Mouse (Mus musculus): ENCODE data around the gene Zmym1. TPM values are rescaled to one million over a fixed set of nuclear protein-coding genes. Genes with fewer than 3 reads are reported as not detected.
"Not testable (repeated sequence)": the region's sequence is repeated elsewhere in the genome, so short reads cannot be mapped to it uniquely, and the experiment has no call there.

The Zmym1 gene
- total RNA-seq, 2 experiments from 2014 or later, result 3.4 to 4.5 TPM

DNA sequence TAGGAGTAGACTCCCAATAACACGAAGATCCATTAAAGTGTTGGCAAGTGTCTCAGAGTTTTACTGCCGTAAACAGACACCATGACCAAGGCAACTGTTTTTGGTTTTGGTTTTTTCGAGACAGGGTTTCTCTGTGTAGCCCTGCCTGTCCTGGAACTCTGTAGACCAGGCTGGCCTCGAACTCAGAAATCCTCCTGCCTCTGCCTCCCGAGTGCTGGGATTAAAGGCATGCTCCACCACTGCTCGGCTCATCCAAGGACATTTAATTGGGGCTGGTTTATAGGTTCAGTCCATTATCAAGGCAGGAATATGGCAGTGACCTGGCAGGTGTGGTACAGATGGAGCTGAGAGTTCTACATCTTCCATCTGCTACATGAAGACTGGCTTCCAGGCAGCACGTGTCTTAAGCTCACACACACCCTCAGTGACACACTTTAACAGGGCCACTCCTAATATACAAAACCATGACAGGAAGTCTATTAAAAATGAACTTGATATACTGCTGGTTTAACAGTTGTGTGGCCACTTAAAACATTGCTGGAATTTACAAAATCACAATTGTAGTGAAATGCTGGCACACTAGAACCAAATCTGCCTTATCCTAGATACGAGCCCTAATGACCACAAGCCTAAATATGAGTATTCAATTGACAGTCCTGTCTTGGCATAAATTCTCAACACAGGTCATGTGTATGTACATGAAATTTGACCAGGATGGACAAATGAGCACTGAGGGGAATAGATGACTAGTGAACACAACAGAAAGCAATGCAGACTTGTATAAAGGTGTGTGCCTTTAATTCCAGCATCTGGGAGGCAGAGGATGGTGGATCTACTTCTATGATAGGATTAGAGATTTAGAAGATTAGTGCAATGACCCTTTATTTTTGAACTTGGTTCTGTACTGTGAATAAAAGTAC is 22.8 kb downstream of the Zmym1 start:
- DNase-seq, result no peak
- intact Hi-C loops (cut with DNase I; ENCODE audit: low total_unique reads), result no loop called here

DNA sequence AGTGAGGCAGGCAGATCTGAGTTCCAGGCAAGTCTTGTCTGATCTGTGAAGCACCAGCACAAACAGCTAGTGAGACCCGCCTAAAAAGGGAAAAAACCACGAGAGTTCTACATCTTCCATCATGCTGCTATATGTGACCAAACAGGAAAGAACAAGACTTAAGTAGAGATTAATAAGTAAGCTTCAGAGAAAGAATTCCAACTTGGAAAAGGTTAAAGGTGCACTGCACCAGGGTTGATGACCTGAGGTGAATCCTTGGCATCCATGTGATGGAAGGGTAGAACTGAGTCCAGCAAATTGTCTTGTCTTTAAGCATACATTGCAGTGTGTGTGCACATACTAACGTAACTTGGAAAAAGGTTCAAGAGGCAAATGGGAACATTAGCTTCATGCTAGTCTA is 23.8 kb downstream of the Zmym1 start:
- DNase-seq, result no peak
- intact Hi-C loops (cut with DNase I; ENCODE audit: low total_unique reads), result no loop called here

DNA sequence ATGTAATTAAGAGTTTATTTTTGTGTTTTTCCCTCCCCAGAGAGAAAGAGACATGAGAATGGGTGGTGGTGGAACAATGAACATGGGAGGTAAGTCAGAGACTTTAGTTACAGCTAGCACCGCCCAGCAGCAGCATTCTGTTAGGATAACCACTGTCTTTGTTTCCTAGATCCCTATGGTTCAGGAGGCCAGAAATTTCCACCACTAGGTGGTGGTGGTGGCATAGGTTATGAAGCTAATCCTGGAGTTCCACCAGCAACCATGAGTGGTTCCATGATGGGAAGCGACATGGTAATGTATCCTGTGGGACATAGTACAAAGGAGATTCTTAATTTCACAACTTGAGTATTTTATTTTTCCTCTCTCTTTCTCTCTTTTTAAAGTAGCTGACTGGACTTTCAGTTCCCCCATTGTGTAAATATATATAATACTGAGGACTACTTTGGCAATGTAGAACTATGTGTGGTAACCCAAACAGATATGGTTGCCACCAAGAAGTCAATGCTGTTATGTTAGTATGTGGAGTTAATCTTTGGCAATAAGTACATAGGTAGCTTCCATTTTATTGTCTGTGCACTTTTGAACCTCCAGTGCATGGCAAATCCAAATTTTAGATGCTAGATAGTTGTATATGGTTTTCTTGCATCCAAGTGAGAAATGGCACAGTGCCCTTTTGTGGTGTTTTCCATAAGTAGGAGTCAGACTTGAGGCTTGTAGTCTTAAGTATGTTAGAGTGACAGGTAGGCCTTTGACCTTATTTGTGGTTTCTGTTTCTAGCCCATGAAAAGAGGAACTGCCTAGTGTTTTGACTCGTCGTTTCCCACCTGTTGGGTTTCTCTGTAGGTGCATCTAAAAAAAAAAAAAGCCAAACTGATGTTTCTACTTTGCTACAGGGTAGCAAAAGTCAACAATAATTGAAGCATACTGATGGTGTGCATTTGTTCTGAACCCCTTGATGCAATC is 33.4 kb downstream of the Zmym1 start:
- intact Hi-C loops (cut with DNase I; ENCODE audit: low total_unique reads), result no loop called here
- DNase-seq, result peak; percentile 14

DNA sequence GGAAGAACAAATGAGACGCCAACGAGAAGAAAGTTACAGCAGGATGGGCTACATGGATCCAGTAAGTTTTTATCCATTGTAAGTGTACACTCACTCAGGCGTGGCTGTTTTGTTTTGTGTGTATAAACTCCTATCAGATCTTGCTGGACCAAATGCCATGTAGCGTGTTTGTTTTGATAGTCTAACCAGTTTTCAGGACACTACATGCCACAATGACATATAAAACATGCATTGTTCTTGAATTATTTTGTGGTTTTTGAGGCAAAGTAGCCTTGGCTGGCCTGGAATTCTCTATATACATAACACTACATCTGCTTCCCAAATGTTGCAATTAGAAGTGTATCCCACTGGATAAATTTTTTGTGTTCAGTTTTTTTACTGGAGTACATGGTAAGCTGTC is 34.1 kb downstream of the Zmym1 start:
- no peak for DNase-seq
- intact Hi-C loops (cut with DNase I; ENCODE audit: low total_unique reads), result no loop called here

DNA sequence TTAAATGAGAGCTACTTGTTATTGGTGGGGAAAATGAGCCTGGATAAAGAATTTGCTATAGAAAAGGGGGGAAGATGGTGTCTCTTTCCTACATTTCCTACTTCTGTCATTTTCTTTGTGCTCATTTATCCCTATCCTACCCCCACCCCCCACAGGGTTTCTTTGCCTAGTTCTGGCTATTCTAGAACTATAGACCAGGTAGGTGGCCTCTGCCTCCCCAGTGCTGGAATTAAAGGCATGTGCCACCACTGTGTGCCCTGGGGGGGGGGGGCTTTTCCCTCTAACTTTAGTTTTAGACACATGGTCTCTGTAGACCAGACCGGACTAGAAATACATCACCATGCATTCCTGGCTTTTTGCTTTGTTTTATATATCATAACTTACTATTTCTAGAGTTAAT is 36.7 kb downstream of the Zmym1 start:
- no peak for DNase-seq
- intact Hi-C loops (cut with DNase I; ENCODE audit: low total_unique reads), result no loop called here

DNA sequence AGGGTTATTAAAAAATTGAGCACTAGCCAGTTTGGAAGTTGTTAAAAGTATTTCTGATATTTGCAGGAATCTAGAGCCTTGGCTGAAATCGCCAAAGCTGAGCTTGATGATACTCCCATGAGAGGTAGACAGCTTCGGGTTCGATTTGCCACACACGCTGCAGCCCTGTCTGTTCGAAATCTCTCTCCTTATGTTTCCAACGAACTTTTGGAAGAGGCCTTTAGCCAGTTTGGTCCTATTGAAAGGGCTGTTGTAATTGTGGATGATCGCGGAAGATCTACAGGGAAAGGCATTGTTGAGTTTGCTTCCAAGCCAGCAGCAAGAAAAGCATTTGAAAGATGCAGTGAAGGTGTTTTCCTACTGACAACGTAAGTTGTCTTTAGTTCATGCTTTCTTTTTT is 37.8 kb downstream of the Zmym1 start:
- intact Hi-C loops (cut with DNase I; ENCODE audit: low total_unique reads), result no loop called here
- no peak for DNase-seq

DNA sequence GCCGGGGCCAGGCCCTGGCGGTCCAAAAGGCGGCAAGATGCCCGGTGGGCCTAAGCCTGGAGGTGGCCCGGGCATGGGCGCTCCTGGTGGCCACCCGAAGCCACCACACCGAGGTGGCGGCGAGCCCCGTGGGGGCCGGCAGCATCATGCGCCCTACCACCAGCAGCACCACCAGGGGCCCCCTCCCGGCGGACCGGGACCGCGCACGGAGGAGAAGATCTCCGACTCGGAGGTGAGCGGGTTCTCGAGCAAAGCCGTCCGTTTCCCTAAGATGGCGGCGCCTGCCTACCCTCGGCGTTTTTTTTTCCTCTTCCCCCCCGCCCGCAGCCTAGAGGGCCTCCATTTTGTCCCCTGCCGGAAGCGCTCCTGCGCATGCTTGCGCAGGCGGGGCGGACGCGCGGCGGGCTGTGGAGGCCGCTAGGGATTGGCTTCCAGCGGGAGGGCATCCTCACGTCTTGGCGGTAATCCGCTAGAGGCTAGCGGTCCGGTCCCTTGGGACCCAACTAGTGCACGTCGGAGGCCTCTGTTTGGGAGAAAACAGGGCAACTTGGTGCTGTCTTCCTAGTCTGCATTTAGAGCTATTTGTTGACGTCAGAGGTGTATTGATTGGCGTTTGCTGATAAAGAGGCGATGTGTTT is 38.8 kb downstream of the Zmym1 start:
- intact Hi-C loops (cut with DNase I; ENCODE audit: low total_unique reads), result no loop called here
- peak; percentile 90 for DNase-seq

DNA sequence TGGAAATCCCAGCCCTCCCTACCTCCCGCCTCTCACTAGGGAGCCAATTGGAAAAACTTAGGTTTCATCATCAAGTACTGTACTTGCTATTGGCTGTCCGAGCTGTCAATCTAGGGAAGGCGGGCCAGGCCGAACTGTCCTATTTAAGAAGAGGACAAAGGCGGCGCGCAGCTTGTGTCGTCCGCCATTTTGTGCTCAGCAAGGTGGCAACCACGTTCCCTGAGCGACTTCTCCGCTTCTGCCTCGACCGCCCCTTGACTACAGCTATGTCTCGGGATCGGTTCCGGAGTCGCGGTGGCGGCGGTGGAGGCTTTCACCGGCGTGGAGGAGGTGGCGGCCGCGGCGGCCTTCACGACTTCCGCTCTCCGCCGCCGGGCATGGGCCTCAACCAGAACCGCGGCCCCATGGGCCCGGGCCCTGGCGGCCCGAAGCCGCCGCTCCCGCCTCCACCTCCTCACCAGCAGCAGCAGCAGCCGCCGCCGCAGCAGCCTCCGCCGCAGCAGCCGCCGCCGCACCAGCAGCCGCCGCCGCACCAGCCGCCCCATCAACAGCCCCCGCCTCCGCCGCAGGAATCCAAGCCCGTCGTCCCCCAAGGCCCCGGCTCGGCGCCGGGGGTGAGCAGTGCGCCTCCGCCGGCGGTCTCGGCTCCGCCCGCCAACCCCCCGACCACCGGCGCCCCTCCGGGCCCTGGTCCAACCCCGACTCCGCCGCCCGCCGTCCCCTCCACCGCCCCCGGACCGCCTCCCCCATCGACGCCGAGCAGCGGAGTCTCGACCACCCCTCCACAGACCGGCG is 39.6 kb downstream of the Zmym1 start, which contains the start of gene Sfpq:
Sfpq (plus strand) TSS at position 174 of the 795 bp plus-strand sequence.
- intact Hi-C loops (cut with DNase I; ENCODE audit: low total_unique reads), result no loop called here
- DNase-seq, result peak; percentile 95

DNA sequence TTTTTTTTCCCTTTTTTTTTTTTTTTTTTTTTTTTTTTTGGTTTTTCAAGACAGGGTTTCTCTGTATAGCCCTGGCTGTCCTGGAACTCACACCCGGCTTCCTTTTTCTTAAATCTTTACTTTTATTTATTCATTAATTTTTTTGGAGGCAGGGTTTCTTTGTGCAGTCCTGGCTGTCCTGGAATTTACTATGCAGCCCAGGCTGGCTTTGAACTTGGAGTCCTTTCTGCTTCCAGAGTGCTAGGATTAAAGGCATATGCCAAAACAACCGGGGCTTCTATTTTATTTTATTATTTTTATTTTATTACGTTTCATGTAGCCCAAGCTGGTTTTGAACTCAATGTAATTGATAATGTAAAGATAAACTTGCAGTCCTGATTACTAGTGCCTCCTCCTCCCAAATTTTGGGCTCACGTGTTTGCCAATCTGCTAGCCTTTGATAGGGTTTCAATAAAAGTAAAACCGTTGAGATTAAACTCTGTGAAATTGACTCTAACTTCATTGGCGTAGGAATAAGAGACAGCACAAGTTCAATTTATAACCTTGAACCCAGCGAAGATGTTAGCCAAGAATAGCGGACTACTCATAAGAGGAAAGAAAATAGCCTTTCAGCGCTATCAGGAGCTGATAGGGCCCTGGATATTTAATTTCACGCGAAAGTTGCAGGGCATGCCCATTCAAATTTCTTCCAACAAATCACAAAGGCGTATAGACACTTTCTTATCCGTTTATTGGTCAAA is 40.4 kb downstream of the Zmym1 start:
- DNase-seq, result no peak
- intact Hi-C loops (cut with DNase I; ENCODE audit: low total_unique reads), result no loop called here

DNA sequence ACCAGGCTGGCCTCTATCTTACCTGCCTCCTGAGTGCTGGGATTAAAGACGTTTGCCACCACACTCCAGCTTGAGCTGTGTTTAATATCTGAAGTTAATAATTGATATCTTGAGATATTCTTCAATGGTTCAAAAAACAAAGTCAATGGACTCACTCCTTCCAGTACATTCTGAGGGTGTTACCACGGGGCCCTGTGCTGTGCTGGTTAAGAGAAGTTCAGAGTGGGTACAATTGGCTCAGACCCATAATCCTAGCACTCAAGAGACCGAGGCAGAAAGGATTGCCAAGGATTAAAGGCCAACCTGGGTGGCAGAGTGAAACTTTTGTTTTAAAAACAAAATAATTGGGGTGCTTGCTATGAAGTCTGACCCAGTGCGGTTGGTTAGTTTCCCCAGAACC is 44.6 kb downstream of the Zmym1 start:
- intact Hi-C loops (cut with DNase I; ENCODE audit: low total_unique reads), result no loop called here
- DNase-seq, result no peak

DNA sequence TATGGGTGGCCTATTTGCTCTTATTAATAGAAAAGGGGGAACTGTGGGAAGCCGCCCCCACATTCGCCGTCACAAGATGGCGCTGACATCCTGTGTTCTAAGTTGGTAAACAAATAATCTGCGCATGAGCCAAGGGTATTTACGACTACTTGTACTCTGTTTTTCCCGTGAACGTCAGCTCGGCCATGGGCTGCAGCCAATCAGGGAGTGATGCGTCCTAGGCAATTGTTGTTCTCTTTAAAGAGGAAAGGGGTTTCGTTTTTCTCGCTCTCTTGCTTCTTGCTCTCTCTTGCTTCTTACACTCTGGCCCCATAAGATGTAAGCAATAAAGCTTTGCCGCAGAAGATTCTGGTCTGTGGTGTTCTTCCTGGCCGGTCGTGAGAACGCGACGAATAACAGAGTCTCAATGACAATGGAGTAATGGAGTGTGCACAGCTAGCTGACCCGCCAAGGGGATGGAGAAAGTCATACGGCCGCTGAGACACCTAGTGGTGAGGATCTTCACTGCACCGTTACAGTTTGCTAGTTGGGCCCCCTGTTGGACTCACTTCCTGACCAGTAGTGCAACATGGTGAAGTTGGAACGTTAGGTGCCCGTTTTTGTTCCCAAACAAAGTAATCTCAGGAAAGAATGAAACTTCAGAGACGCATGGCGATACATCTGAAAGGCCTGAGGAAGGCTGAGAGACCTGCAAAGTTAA is 45.5 kb downstream of the Zmym1 start:
- intact Hi-C loops (cut with DNase I; ENCODE audit: low total_unique reads), result not testable (repeated sequence)

DNA sequence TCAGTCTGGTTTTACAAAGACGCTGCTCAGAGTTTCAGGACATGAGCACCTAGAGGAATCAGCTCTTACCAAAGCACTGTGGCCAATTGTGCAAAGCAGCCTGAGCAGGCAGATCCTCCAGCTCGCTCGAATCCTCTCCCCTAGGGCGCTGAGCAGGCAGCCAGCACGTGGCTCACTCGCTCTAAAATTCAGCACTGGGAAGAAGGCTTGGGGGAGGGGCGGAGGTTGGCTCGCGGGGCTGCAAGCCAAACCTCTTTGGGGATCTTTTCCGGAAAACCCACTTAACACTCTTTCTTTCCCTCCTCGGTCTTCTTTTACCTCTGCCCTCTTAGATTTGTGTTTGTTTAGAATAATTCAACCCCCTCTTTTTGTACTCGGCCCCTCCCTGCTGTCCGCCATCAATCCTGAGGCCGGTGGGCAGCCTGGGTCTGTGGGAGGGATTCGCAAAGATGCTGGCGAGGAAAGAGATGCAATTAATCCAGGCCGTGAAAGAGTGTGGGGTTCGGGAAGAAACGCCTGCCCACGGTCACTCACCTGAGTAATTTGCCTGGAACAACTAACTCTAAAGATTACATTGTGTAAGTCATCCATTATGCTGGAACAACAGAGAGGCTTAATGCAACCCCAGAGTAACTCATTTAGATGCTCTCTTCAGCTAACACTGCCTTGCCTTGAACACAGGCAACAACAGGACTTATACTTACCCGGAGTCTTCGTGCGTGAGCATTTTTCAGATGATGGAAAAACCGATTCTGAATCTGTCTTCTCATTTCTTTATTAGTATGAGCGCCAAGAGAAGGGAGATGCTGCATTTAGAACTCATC is 55.6 kb downstream of the Zmym1 start:
- intact Hi-C loops (cut with DNase I; ENCODE audit: low total_unique reads), result no loop called here
- peak; percentile 16 for DNase-seq

More for the DNA sequence above, 45.5 kb downstream of the Zmym1 start:
- peak; percentile 77 for DNase-seq

DNA sequence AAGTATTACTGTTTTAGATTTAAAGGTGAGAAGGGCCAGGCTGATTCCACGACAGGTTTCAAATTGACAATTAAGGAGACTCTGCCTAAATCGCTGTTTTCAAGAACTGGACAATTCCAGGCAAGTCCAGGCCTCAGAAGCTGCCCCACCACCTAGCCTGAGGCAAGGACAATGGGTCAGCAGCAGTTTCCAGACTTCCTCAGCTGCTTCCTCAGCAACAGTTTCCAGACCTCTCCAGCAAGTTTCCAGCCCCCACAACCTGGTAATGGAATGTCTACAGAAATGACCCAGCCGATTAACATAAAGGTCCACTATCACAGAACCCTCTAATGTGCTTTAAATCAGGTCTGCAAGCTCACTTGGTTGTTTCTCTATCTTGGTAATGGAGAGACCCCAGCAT is 56.6 kb downstream of the Zmym1 start:
- DNase-seq, result no peak
- intact Hi-C loops (cut with DNase I; ENCODE audit: low total_unique reads), result no loop called here

DNA sequence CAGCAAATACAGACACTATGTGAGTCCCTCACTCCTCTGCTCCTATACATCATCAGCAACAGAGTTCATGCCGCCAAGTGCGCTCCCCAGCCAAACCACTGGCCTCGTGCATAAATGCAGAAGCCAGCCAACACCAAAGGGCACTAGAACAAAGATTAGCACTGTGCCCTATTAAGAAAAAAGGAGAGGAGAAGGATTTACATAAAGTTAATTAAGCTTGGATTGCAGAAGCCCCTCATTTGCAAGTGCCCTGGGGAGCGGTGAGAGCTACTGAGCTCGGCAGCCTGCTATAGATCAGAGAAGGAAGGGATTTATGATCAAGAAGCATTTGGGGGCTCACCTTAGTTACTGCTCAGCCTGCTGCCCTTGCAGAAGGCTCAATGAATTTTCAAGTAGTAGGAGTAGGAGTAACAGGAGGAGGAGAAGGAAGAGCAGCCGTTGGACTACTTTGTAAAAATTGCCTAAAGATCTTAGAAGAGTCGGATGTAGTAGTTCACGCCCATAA is 60.3 kb downstream of the Zmym1 start:
- DNase-seq, result no peak
- intact Hi-C loops (cut with DNase I; ENCODE audit: low total_unique reads), result no loop called here

DNA sequence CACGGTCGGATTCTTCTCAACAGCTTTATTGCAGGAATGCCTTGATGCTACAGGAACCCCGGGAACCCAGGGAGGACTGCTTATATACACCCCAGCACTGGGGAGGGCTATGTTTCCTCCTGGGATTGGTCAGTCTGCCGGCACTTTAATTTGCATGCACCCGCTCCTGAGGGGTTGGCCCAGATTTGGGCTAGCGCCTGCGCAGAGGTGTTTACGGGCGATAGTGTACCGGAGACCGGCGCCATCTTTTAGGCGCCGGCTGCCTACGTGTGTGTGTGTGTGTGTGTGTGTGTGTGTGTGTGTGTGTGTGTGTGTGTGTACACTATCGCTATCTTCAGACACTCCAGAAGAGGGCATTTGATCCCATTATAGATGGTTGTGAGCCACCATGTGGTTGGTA is 61.6 kb downstream of the Zmym1 start:
- DNase-seq; intact Hi-C loops (cut with DNase I; ENCODE audit: low total_unique reads): not testable (repeated sequence)
